Mouse (Mus musculus) embryonic facial prominence, embryonic 15.5 days (tissue): ENCODE results near the gene Ciita. TPM values are rescaled to one million over a fixed set of nuclear protein-coding genes. Genes with fewer than 3 reads are reported as not detected.

Experiments
- ATAC-seq: fragments of 200-750 bp; cut with Nextera tagmentation; 2 replicates; pipeline ENCODE4 v1.8.0; 2017; ENCODE audit warnings: low read depth, moderate TSS enrichment; ENCODE audit not compliant: insufficient number of reproducible peaks, low FRiP score, low TSS enrichment
- H3K27ac ChIP-seq: fragments of 300-500 bp; sonication (generic); replicated peaks from 2 replicates; pipeline ENCODE4 v1.5.1; 2015; ENCODE audit warnings: mild to moderate bottlenecking, inconsistent platforms
- H3K27me3 ChIP-seq: fragments of 300-500 bp; sonication (generic); 2 replicates; pipeline ENCODE4 v1.6.1; 2015; ENCODE audit warnings: inconsistent platforms
- H3K36me3 ChIP-seq: fragments of 300-500 bp; sonication (generic); 2 replicates; pipeline ENCODE4 v1.6.1; 2015; ENCODE audit warnings: mild to moderate bottlenecking, inconsistent platforms
- H3K4me1 ChIP-seq: fragments of 300-500 bp; sonication (generic); 2 replicates; pipeline ENCODE4 v1.6.1; 2015; ENCODE audit warnings: inconsistent platforms
- H3K4me2 ChIP-seq: fragments of 300-500 bp; sonication (generic); replicated peaks from 2 replicates; pipeline ENCODE4 v1.6.1; 2015; ENCODE audit warnings: mild to moderate bottlenecking, inconsistent platforms
- H3K4me3 ChIP-seq: fragments of 300-500 bp; sonication (generic); replicated peaks from 2 replicates; pipeline ENCODE4 v1.5.1; 2015; ENCODE audit warnings: mild to moderate bottlenecking, inconsistent platforms
- H3K9ac ChIP-seq: fragments of 300-500 bp; sonication (generic); 2 replicates; pipeline ENCODE4 v1.6.1; 2015; ENCODE audit warnings: inconsistent platforms
- H3K9me3 ChIP-seq: fragments of 300-500 bp; sonication (generic); replicated peaks from 2 replicates; pipeline ENCODE4 v1.6.1; 2016; ENCODE audit warnings: inconsistent platforms
- WGBS: fragments of 180-500 bp; shearing (Covaris S2); methylation state at CpG from one replicate; pipeline ENCODE4 v1.1.7; 2015; 5-methylcytosine and 5-hydroxymethylcytosine counted together
- polyA plus RNA-seq: library from polyadenylated mRNA; unstranded; fragments of >200 nt; fragmentation: Nextera tagmentation; extraction: Ambion mirVana; gene quantifications from 2 replicates; pipeline ENCODE4 v1.2.1, GENCODE M21; 2015

The Ciita gene
- polyA plus RNA-seq, 1 experiment from 2014 or later = 0.45 TPM

DNA sequence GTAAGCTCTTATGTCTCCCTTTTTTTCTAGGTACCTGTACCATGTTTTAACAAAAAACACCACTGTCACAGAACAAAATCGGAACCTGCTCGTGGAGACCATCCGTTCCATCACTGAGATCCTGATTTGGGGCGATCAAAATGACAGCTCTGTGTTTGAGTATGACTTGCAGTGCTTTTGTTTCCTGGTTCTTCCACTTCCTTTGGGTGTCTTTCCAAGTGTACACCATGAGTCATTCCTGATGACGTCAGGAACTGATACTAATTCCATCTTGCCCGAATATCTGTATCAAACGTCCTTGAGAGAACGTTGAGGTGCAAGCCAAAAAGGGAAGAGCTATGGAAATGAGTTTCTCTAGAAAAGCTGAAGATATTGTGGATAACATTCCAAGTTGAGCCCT, 80.1 kb downstream of the Ciita start:
- Histone ChIP-seq H3K27ac (no peak overlapping the region), H3K36me3 (peaks cover 14% of the 10 kb centered on the region), H3K9me3 (no peaks in the 10 kb centered on the region), H3K4me1 (no peaks in the 10 kb centered on the region), H3K27me3 (no peaks in the 10 kb centered on the region), H3K4me2 (no peak overlapping the region), H3K9ac (no peak overlapping the region), H3K4me3 (no peak overlapping the region)
- 80% methylated on average over 8 of the region's 8 CpGs for WGBS
- ATAC-seq = no peak

DNA sequence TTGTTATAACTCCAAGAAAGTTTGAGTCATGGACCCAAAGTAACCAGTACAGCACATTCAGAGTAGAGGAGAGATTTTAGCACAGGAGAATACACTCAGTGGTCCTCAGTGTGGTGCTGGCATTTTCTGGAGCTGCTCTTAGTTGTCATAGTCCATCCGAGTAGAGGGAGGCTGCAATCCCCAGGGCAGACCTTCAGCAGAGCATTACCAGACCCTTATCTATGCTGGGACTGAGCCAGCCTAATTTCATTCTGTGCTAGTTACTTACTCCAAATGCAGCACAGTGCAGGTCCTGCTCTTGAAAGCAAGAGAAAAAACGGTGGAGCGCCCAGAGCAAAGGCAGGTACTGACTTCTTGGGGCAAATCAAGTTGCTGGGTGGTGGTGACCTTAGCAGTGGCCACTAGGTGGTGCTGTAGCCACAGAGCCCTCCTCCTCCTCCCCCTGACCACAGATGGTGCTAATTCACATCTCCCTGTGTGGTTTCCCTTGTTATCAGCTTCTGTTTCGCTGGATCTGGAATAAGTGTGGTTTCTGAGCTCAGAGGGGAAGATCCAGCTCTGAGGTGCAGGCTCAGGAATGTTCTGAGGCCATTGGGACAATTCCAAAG, 85.5 kb downstream of the Ciita start:
- Histone ChIP-seq H3K4me3 (no peak overlapping the region), H3K4me1 (0 out of 2 replicates have a peak, but pooled peaks cover 7% of the 10 kb centered on the region), H3K36me3 (peaks cover 24% of the 10 kb centered on the region), H3K27me3 (no peaks in the 10 kb centered on the region), H3K9me3 (no peaks in the 10 kb centered on the region), H3K9ac (no peak overlapping the region), H3K4me2 (no peak overlapping the region), H3K27ac (no peak overlapping the region)
- peak; percentile 67 for ATAC-seq
- WGBS = 37% methylated on average over 4 of the region's 4 CpGs

DNA sequence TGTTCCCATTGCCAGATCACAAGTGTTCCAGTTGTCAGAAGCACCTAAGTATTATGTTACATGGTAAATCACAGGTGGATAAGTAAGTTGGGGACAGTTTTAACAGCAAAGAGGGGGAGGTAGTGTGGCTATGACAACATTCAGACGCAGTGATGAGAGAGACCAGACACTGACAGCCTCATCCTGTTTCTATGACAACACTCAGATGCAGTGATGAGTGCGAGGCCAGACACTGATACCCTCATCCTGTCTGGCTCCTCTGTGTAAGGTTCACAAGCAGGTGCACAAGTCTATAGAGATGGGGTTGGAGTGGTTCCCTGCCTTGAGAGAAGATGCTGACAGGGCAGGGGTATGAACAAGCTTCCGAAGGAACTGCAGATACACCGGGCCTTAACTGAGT, 87.3 kb downstream of the Ciita start:
- H3K27me3 ChIP-seq = no peaks in the 10 kb centered on the region
- 0 out of 2 replicates have a peak, but pooled peaks cover 7% of the 10 kb centered on the region for H3K4me1 ChIP-seq
- H3K9me3 ChIP-seq = no peaks in the 10 kb centered on the region
- H3K27ac ChIP-seq = no peak overlapping the region
- no peak overlapping the region for H3K9ac ChIP-seq
- 91% methylated on average over 4 of the region's 4 CpGs for WGBS
- no peak overlapping the region for H3K4me3 ChIP-seq
- ATAC-seq = no peak
- no peak overlapping the region for H3K4me2 ChIP-seq
- H3K36me3 ChIP-seq = peaks cover 24% of the 10 kb centered on the region

DNA sequence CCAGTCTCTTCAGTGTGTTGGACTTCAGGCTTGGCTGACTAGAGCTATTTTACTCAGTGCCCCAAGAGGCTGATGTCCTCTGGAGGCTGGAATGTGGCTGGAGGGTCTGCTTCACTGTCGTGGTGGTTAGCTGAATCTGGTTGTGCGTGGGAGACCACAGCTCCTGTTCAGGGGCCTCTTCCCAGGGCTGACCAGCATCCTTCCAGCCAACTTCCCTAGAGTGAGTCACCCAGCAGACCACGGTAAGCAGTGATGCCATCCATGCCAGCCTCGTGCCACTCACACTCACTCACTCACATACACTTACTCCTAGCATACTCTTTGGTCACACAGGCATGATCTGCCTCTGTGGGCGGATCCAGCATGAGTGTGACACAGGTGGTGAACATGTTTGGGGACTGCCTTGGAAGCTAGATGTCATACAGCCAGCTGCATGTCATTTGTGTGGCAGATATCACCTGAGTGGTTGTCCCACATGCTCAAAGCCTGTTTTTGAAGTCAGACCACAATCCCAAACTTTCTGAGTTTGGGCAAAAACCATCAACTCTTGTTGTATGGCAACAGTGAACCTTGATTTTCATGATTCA, 90.0 kb downstream of the Ciita start:
- Histone ChIP-seq H3K27me3 (no peaks in the 10 kb centered on the region), H3K4me1 (0 out of 2 replicates have a peak, but pooled peaks cover 7% of the 10 kb centered on the region), H3K36me3 (peaks cover 29% of the 10 kb centered on the region), H3K9me3 (no peaks in the 10 kb centered on the region), H3K27ac (no peak overlapping the region), H3K4me2 (no peak overlapping the region), H3K9ac (no peak overlapping the region), H3K4me3 (no peak overlapping the region)
- ATAC-seq = 0 out of 2 replicates have a peak, but pooled peaks have one; percentile 39
- 83% methylated on average over 5 of the region's 5 CpGs for WGBS

DNA sequence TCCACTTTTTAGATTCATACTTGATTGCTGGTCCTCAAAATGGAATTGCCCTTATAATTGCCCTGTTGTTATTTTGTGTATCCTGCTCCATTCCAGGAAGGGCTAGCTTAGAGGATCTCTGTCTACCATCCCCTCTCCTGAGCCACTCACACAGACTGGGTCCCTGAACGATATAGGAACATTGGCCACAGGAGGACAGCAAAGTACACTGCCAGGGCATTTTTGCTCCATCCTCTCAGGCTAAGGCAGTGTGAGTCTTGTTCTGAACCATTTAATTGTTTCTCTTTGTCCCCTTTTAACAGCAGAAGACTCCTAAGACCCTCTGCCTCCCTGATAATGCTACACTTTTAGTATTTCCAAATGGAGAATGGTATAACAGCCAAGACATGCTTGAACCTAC, 90.8 kb downstream of the Ciita start:
- H3K36me3 ChIP-seq = peaks cover 29% of the 10 kb centered on the region
- no peak overlapping the region for H3K9ac ChIP-seq
- H3K4me2 ChIP-seq = no peak overlapping the region
- 0 out of 2 replicates have a peak, but pooled peaks cover under 1% of the 10 kb centered on the region for H3K4me1 ChIP-seq
- no peaks in the 10 kb centered on the region for H3K27me3 ChIP-seq
- WGBS = 70% methylated on average over 1 of the region's 1 CpGs
- H3K27ac ChIP-seq = no peak overlapping the region
- no peak overlapping the region for H3K4me3 ChIP-seq
- no peak for ATAC-seq
- H3K9me3 ChIP-seq = no peaks in the 10 kb centered on the region

DNA sequence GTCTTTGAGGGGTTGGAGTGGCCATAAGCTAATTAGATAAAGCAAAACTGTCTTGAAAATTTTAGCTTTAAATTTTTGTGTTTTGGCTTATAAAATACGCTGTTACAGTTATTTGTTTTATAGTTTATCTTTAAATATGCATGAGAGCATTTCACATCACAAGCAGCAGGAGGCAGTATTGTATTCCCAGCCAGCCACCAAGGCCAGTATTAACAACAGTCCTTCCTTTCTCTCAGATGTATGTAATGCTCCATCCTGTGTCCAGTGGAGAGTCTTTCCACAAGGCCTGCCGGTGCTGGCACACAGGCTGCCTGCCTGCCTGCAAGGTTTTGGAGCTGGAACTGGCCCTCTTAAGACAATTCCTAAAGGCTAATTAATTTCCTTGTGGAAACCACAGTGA, 92.0 kb downstream of the Ciita start:
- Histone ChIP-seq H3K36me3 (peaks cover 38% of the 10 kb centered on the region), H3K27me3 (no peaks in the 10 kb centered on the region), H3K27ac (no peak overlapping the region), H3K9ac (no peak overlapping the region), H3K4me3 (no peak overlapping the region), H3K9me3 (no peaks in the 10 kb centered on the region), H3K4me1 (no peaks in the 10 kb centered on the region), H3K4me2 (no peak overlapping the region)
- WGBS = 49% methylated on average over 2 of the region's 2 CpGs
- no peak for ATAC-seq

DNA sequence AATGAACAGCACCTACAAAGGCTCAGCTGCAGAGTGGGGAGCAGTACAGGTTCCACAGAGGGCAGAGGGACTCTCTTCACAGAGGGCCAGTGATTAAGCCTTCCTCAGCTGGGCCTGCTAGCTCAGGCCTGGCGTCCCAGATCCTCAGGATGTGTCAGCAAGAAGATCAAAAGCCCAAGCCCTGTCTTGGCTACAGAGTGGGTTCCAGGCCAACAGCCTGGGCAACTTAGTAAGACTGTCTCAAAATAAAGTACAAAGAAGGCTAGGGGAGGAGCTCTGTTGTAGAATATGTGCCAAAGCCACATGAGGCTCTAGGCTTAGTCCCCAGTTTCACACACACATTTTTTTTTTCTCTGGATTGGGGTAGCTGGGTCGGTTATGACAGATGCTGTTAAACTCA, 95.1 kb downstream of the Ciita start:
- Histone ChIP-seq H3K4me3 (no peak overlapping the region), H3K9ac (no peak overlapping the region), H3K36me3 (peaks cover 31% of the 10 kb centered on the region), H3K9me3 (no peaks in the 10 kb centered on the region), H3K4me2 (no peak overlapping the region), H3K27ac (no peak overlapping the region), H3K4me1 (no peaks in the 10 kb centered on the region), H3K27me3 (no peaks in the 10 kb centered on the region)
- WGBS = 60% methylated on average over 2 of the region's 2 CpGs
- no peak for ATAC-seq

DNA sequence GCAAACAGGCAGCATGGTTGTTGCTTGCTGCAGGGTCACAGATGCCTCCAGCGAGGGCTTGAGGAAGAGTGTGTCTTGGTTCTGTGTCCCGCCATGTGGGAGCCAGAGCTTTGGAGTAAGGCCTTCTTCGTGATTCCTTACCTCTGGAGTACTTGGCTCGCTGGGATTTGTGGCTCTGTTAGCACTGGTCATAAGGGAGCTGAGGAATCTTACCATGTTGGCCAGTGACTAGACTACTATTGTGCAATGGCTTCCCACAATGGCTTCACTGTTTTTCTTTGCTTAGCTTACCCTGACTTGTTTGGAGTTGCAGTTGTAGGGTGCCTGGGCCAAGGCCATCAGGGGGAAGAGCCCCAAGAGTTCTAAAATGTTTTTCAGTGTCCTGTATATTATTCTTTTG, 96.1 kb downstream of the Ciita start:
- Histone ChIP-seq H3K36me3 (peaks cover 33% of the 10 kb centered on the region), H3K9ac (no peak overlapping the region)
- no peak for ATAC-seq

DNA sequence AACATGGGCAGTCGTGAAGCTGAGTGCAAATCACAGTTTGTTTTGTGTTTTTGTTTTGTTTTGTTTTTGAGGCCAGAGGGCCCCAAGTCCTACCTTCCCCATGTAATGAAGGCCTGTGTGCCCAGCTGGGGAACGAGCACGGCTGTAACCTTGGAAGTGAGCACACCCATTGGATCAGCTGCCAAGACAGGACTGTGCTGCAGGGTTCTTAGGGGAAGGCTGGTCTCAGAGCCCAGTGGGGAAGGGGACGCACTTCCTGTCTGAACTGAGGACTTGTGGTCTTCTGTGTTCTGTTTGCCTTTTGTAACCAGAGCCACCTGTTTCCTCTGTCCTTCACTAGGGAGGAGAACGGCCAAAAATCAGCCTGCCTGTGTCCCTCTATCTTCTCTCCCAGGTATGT, 97.7 kb downstream of the Ciita start:
- WGBS = 47% methylated on average over 5 of the region's 5 CpGs
- H3K36me3 ChIP-seq = peaks cover 46% of the 10 kb centered on the region

More for the DNA sequence above, 96.1 kb downstream of the Ciita start:
- Histone ChIP-seq H3K27me3 (no peaks in the 10 kb centered on the region), H3K27ac (no peak overlapping the region), H3K4me3 (no peak overlapping the region), H3K4me2 (no peak overlapping the region), H3K9me3 (no peaks in the 10 kb centered on the region), H3K4me1 (no peaks in the 10 kb centered on the region)
- 86% methylated on average over 4 of the region's 4 CpGs for WGBS

More for the DNA sequence above, 97.7 kb downstream of the Ciita start:
- Histone ChIP-seq H3K27ac (no peak overlapping the region), H3K9me3 (no peaks in the 10 kb centered on the region), H3K9ac (no peak overlapping the region), H3K4me1 (no peaks in the 10 kb centered on the region), H3K27me3 (no peaks in the 10 kb centered on the region), H3K4me3 (no peak overlapping the region), H3K4me2 (no peak overlapping the region)
- no peak for ATAC-seq

Other genes with a start within 250 kb of the Ciita start
- 76.9 and 79.5 TPM in 2 replicates for gene Emp2, start 166.1 kb upstream of the Ciita start, polyA plus RNA-seq
- 2.6 and 2.9 TPM in 2 replicates for gene Tekt5, start 84.6 kb upstream of the Ciita start, polyA plus RNA-seq
- gene Nubp1, start 68.1 kb upstream of the Ciita start, polyA plus RNA-seq = 47.1 and 54.7 TPM in 2 replicates
- 13.8 and 17.5 TPM in 2 replicates for gene Tvp23a, start 32.7 kb upstream of the Ciita start, polyA plus RNA-seq
- gene Dexi, start 63.0 kb downstream of the Ciita start, polyA plus RNA-seq = 26.5 and 26.7 TPM in 2 replicates
- 39.6 and 42.8 TPM in 2 replicates for gene Clec16a, start 65.3 kb downstream of the Ciita start, polyA plus RNA-seq